Mouse (Mus musculus): ENCODE results near the gene Calm3. TPM values are rescaled to one million over a fixed set of nuclear protein-coding genes. Genes with fewer than 3 reads are reported as not detected.
A peak's percentile ranks its signal among the peaks of the same experiment; 100 is the strongest.
"Not testable (repeated sequence)": the region's sequence is repeated elsewhere in the genome, so short reads cannot be mapped to it uniquely, and the experiment has no call there.

The Calm3 gene
- 121 and 126 TPM in 2 replicates for polyA plus RNA-seq (2016; fragmentation: Nextera tagmentation; extraction: Ambion mirVana)

- Histone ChIP-seq H3K4me1 (peaks cover 37% of the 10 kb centered on the region), H3K27ac (replicated peaks) (peak within 1 kb of the TSS; percentile 98), H3K9me3 (no peaks in the 10 kb centered on the region), H3K4me3 (peak within 1 kb of the TSS; percentile 96), H3K36me3 (replicated peaks) (peaks cover 29% of the 10 kb centered on the region), H3K27me3 (replicated peaks; ENCODE audit: low read depth, poor library complexity, severe bottlenecking) (no peaks in the 10 kb centered on the region)
- under 1% methylated on average over 64 of the region's 64 CpGs for WGBS
- peak; percentile 100 for DNase-seq (ENCODE audit: low spot score)
These were observed at the start of gene Calm3 for GRCm38 (mm10) chr7:16924037-16924834. Calm3 (minus strand) TSS chr7:16924114.

- peaks cover 9% of the 10 kb centered on the region; the same call in 1 of the 2 replicates for H3K9me3 ChIP-seq
These were observed 47.2 kb upstream of the Calm3 start for GRCm38 (mm10) chr7:16971160-16971559.

GRCm38 (mm10) chr7:16968414-16968813 lies 44.5 kb upstream of the Calm3 start:
- no peaks in the 10 kb centered on the region for H3K27me3 ChIP-seq (replicated peaks; ENCODE audit: low read depth, poor library complexity, severe bottlenecking)
- H3K36me3 ChIP-seq (replicated peaks): no peaks in the 10 kb centered on the region
- H3K9me3 ChIP-seq: peaks cover 9% of the 10 kb centered on the region; the same call in 1 of the 2 replicates
- no peak overlapping the region for H3K4me3 ChIP-seq
- H3K27ac ChIP-seq (replicated peaks): no peak overlapping the region
- 86% methylated on average over 6 of the region's 6 CpGs for WGBS
- no peaks in the 10 kb centered on the region for H3K4me1 ChIP-seq
- no peak for DNase-seq (ENCODE audit: low spot score)

More at GRCm38 (mm10) chr7:16971160-16971559, 47.2 kb upstream of the Calm3 start:
- WGBS: 85% methylated on average over 3 of the region's 3 CpGs
- no peak for DNase-seq (ENCODE audit: low spot score)
- Histone ChIP-seq H3K4me3 (no peak overlapping the region), H3K4me1 (no peaks in the 10 kb centered on the region), H3K27me3 (replicated peaks; ENCODE audit: low read depth, poor library complexity, severe bottlenecking) (no peaks in the 10 kb centered on the region), H3K36me3 (replicated peaks) (no peaks in the 10 kb centered on the region), H3K27ac (replicated peaks) (no peak overlapping the region)

- H3K4me1 ChIP-seq: peaks cover 24% of the 10 kb centered on the region
- no peak overlapping the region for H3K27ac ChIP-seq (replicated peaks)
- H3K36me3 ChIP-seq (replicated peaks): no peaks in the 10 kb centered on the region
- H3K27me3 ChIP-seq (replicated peaks; ENCODE audit: low read depth, poor library complexity, severe bottlenecking): peaks cover 4% of the 10 kb centered on the region; the same call in 1 of the 2 replicates
- no peaks in the 10 kb centered on the region for H3K9me3 ChIP-seq
- no peak overlapping the region for H3K4me3 ChIP-seq
- WGBS: 80% methylated on average over 5 of the region's 5 CpGs
- no peak for DNase-seq (ENCODE audit: low spot score)
These were observed 37.8 kb upstream of the Calm3 start for GRCm38 (mm10) chr7:16961678-16962077.

DNA sequence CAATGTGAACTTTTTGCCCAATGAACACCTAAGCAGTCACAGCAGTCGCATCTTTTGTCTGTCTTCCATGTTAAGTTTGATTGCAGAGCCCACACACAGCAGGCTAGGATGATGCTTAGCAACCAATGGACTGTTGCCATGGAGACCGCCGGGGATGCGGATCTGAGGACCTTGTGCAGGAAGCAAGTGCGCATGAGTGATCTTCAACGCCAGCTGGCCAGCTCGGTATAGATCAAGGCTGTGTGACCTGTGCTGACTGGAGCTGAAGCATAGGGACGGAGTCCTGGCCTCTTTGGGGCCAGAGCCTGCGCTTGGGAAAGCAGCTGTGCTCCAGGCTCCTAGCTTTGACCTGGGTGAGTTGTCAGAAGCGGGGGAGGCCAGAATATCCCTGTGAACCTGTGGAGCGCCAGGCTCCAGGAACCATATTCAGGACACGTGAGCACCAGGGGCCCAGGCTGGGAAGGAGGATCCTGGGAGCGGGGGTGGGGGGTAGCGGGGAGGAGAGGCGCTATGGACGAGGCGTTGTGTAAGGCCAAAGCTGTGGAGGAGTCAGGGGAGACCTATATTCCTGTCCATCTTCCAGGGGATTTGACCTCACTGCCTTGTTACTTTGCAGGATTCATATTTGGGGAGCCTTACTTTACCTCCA lies 35.7 kb upstream of the Calm3 start, which contains the start of gene Pnmal1:
TSS of gene Pnmal1 (plus strand) at position 141 of the 649 bp plus-strand sequence.
- WGBS: 25% methylated on average over 17 of the region's 17 CpGs
- peaks cover 4% of the 10 kb centered on the region; the same call in 1 of the 2 replicates for H3K27me3 ChIP-seq (replicated peaks; ENCODE audit: low read depth, poor library complexity, severe bottlenecking)
- peaks cover 27% of the 10 kb centered on the region for H3K4me1 ChIP-seq
- peak within 1 kb of the TSS; percentile 46 for H3K4me3 ChIP-seq
- H3K36me3 ChIP-seq (replicated peaks): no peaks in the 10 kb centered on the region
- H3K9me3 ChIP-seq: 0 out of 2 replicates have a peak, but pooled peaks cover 2% of the 10 kb centered on the region
- peak within 1 kb of the TSS; percentile 82 for H3K27ac ChIP-seq (replicated peaks)
- peak; percentile 90 for DNase-seq (ENCODE audit: low spot score)

GRCm38 (mm10) chr7:16956410-16957265 lies 32.7 kb upstream of the Calm3 start:
- no peak for DNase-seq (ENCODE audit: low spot score)
- Histone ChIP-seq H3K27ac (replicated peaks) (no peak overlapping the region), H3K27me3 (replicated peaks; ENCODE audit: low read depth, poor library complexity, severe bottlenecking) (peaks cover 8% of the 10 kb centered on the region; the same call in 1 of the 2 replicates), H3K36me3 (replicated peaks) (no peaks in the 10 kb centered on the region), H3K4me3 (no peak overlapping the region), H3K4me1 (peaks cover 27% of the 10 kb centered on the region), H3K9me3 (0 out of 2 replicates have a peak, but pooled peaks cover 4% of the 10 kb centered on the region)
- 71% methylated on average over 15 of the region's 15 CpGs for WGBS

GRCm38 (mm10) chr7:16955712-16956111 lies 31.8 kb upstream of the Calm3 start:
- 86% methylated on average over 4 of the region's 4 CpGs for WGBS
- H3K9me3 ChIP-seq: 0 out of 2 replicates have a peak, but pooled peaks cover 4% of the 10 kb centered on the region
- H3K4me3 ChIP-seq: no peak overlapping the region
- DNase-seq (ENCODE audit: low spot score): no peak
- H3K27me3 ChIP-seq (replicated peaks; ENCODE audit: low read depth, poor library complexity, severe bottlenecking): peaks cover 10% of the 10 kb centered on the region; the same call in 1 of the 2 replicates
- H3K4me1 ChIP-seq: peaks cover 26% of the 10 kb centered on the region
- no peak overlapping the region for H3K27ac ChIP-seq (replicated peaks)
- no peaks in the 10 kb centered on the region for H3K36me3 ChIP-seq (replicated peaks)

DNA sequence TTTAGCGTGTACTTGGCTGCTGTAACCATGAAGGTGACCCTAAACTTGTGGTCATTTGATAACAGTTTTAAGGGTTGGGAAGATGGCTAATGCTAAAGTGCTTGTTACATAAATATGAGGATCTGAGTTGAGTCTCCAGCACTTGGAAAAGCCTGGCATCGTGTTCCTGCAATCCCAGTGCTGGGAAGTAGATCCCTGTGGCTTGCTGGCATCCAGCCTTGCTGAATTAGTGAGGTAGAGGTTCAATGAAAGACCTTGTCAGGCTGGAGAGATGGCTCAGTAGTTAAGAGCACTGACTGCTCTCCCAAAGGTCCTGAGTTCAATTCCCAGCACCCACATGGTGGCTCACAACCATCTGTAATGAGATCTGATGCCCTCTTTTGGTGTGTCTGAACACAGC lies 29.9 kb upstream of the Calm3 start:
- peaks cover 26% of the 10 kb centered on the region for H3K27me3 ChIP-seq (replicated peaks; ENCODE audit: low read depth, poor library complexity, severe bottlenecking)
- peaks cover 25% of the 10 kb centered on the region for H3K4me1 ChIP-seq
- H3K27ac ChIP-seq (replicated peaks); H3K4me3 ChIP-seq; H3K9me3 ChIP-seq; DNase-seq (ENCODE audit: low spot score); H3K36me3 ChIP-seq (replicated peaks): not testable (repeated sequence)
- WGBS: 67% methylated on average over 2 of the region's 2 CpGs

DNA sequence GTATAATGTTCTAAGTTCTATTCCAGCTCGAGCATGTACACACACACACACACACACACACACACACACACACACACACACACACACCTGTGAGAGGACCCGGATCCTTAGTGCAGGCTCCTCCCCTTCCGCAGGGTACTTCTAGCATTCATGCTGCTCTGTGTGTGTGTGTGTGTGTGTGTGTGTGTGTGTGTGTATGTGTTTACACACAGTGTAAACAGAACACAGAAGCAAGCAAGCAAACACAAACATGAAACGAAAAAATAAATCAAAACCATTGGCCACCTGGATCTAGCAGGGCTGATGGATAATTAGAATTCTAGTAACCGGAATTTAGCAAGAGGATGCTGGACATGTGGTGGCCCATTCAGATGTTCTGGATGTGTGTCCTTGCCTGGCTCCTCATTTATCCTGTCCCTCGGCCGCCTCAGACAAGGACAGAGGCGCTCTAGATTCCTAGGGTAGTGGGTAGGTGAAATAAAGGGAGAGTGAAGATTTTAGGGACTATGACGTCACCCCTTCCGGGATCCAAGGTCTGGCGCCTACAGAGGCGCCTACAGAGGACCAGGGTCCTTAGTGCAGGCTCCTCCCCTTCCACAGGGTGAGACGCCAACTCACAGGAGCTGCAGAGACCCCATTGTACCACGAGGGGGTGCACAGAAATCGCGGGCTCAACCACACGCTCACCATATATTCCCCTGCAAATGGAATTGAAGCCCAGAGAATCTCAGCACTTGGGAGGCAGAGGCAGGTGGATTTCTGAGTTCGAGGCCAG lies 27.1 kb upstream of the Calm3 start:
- no peak overlapping the region for H3K4me3 ChIP-seq
- no peaks in the 10 kb centered on the region for H3K36me3 ChIP-seq (replicated peaks)
- WGBS: 28% methylated on average over 18 of the region's 18 CpGs
- no peak overlapping the region for H3K27ac ChIP-seq (replicated peaks)
- H3K9me3 ChIP-seq: 0 out of 2 replicates have a peak, but pooled peaks cover 4% of the 10 kb centered on the region
- peaks cover 43% of the 10 kb centered on the region for H3K4me1 ChIP-seq
- DNase-seq (ENCODE audit: low spot score): peak; percentile 89
- peaks cover 53% of the 10 kb centered on the region for H3K27me3 ChIP-seq (replicated peaks; ENCODE audit: low read depth, poor library complexity, severe bottlenecking)

GRCm38 (mm10) chr7:16949908-16950841 lies 26.3 kb upstream of the Calm3 start:
- Histone ChIP-seq H3K4me3 (peak overlapping the region; percentile 52), H3K9me3 (0 out of 2 replicates have a peak, but pooled peaks cover 4% of the 10 kb centered on the region), H3K27ac (replicated peaks) (peak overlapping the region; percentile 52; the same call in 1 of the 2 replicates), H3K4me1 (peaks cover 50% of the 10 kb centered on the region), H3K36me3 (replicated peaks) (no peaks in the 10 kb centered on the region), H3K27me3 (replicated peaks; ENCODE audit: low read depth, poor library complexity, severe bottlenecking) (peaks cover 62% of the 10 kb centered on the region)
- peak; percentile 89 for DNase-seq (ENCODE audit: low spot score)
- WGBS: 12% methylated on average over 29 of the region's 29 CpGs
